Mouse (Mus musculus) heart, postnatal 4 days (tissue): ENCODE data around the gene Gmpr. TPM values are rescaled to one million over a fixed set of nuclear protein-coding genes. Genes with fewer than 3 reads are reported as not detected.
"Not testable (repeated sequence)": the region's sequence is repeated elsewhere in the genome, so short reads cannot be mapped to it uniquely, and the experiment has no call there.

Source experiments
- DNase-seq: peaks from one replicate; pipeline ENCODE4 v3.0.0; 2021
- total RNA-seq, 2 experiments: library from RNA; stranded (reverse); gene quantifications; 2 replicates each; pipeline ENCODE4 v1.2.3; 2021

Gene Gmpr
- total RNA-seq: 100 to 1,000 TPM; 161 to 187 TPM

GRCm38 (mm10) chr13:45507274-45508229 lies at the start of gene Gmpr:
Gene Gmpr, plus strand, starts transcription at chr13:45507444.
- peak; percentile 87 for DNase-seq

GRCm38 (mm10) chr13:45457459-45457858 lies 49.8 kb upstream of the Gmpr start:
- no peak for DNase-seq

- DNase-seq: no peak
These were observed 47.1 kb upstream of the Gmpr start for GRCm38 (mm10) chr13:45460177-45460576.

GRCm38 (mm10) chr13:45461370-45461958 lies 45.8 kb upstream of the Gmpr start:
- DNase-seq: no peak

GRCm38 (mm10) chr13:45465616-45466015 lies 41.6 kb upstream of the Gmpr start:
- DNase-seq: no peak

GRCm38 (mm10) chr13:45466031-45466519 lies 41.2 kb upstream of the Gmpr start:
- DNase-seq: no peak

GRCm38 (mm10) chr13:45468751-45469150 lies 38.5 kb upstream of the Gmpr start:
- no peak for DNase-seq

- DNase-seq: no peak
These were observed 37.6 kb upstream of the Gmpr start for GRCm38 (mm10) chr13:45469481-45470301.

GRCm38 (mm10) chr13:45473311-45473710 lies 33.9 kb upstream of the Gmpr start:
- DNase-seq: no peak

GRCm38 (mm10) chr13:45475297-45475696 lies 31.9 kb upstream of the Gmpr start:
- DNase-seq: no peak

- peak; percentile 80 for DNase-seq
These were observed 30.1 kb upstream of the Gmpr start for GRCm38 (mm10) chr13:45477183-45477582.

- DNase-seq: peak; percentile 4
These were observed 27.3 kb upstream of the Gmpr start for GRCm38 (mm10) chr13:45479951-45480350.

GRCm38 (mm10) chr13:45483215-45483614 lies 24.0 kb upstream of the Gmpr start:
- DNase-seq: no peak

- not testable (repeated sequence) for DNase-seq
These were observed 23.3 kb upstream of the Gmpr start for GRCm38 (mm10) chr13:45483949-45484348.

GRCm38 (mm10) chr13:45485602-45486001 lies 21.6 kb upstream of the Gmpr start:
- DNase-seq: peak; percentile 59

GRCm38 (mm10) chr13:45486598-45486997 lies 20.6 kb upstream of the Gmpr start:
- DNase-seq: peak; percentile 90

GRCm38 (mm10) chr13:45491991-45492732 lies 15.1 kb upstream of the Gmpr start:
- no peak for DNase-seq

GRCm38 (mm10) chr13:45493846-45494245 lies 13.4 kb upstream of the Gmpr start:
- peak; percentile 66 for DNase-seq

- no peak for DNase-seq
These were observed 8.6 kb upstream of the Gmpr start for GRCm38 (mm10) chr13:45498623-45499022.

- no peak for DNase-seq
These were observed 7.9 kb upstream of the Gmpr start for GRCm38 (mm10) chr13:45499391-45499790.

GRCm38 (mm10) chr13:45499906-45500305 lies 7.3 kb upstream of the Gmpr start:
- no peak for DNase-seq

- DNase-seq: no peak
These were observed 4.5 kb upstream of the Gmpr start for GRCm38 (mm10) chr13:45502791-45503190.
